22 mouse cellular contexts compared by ENCODE assay signal in genomic region chr13:111719726-111720125, GRCm38 (mm10). TPM values are rescaled to one million over a fixed set of nuclear protein-coding genes. Genes with fewer than 3 reads are reported as not detected.
DNase-seq lines count a peak whose midpoint lies in the region; ATAC-seq lines count a peak whose summit lies in the region.
"Had no signal": no experiment of that assay in that cellular context is flagged by ENCODE, and none has a peak within 500 bp of the region (broad histone marks: within the 10 kb centered on the region; RNA-seq: fewer than 3 reads in every experiment).

No protein-coding gene starts in this region.

- H3K27ac ChIP-seq in kidney, embryonic 14.5 days (ENCODE audit: low read depth, low read length) = no peak overlapping the region
- no peak overlapping the region for H3K27ac ChIP-seq in kidney, embryonic 16.5 days (ENCODE audit: low read length)
- H3K27ac ChIP-seq in midbrain, embryonic 11.5 days (ENCODE audit: low read depth, low read length) = no peak overlapping the region
- no peak overlapping the region for H3K27ac ChIP-seq in midbrain, embryonic 14.5 days (replicated peaks; ENCODE audit: low read depth, low read length)
- H3K27ac ChIP-seq: embryonic facial prominence, embryonic 12.5 days; forebrain, embryonic 15.5 days; heart, embryonic 10.5 days; hindbrain, embryonic 12.5 days had no signal

- peaks cover 25% of the 10 kb centered on the region for H3K36me3 ChIP-seq in kidney, embryonic 14.5 days (ENCODE audit: control insufficient read depth, insufficient read depth, low read length)
- H3K36me3 ChIP-seq in kidney, embryonic 16.5 days (ENCODE audit: insufficient read depth, low read length) = peaks cover 16% of the 10 kb centered on the region
- peaks cover 5% of the 10 kb centered on the region for H3K36me3 ChIP-seq in midbrain, embryonic 11.5 days (ENCODE audit: control insufficient read depth, insufficient read depth, low read length)
- H3K36me3 ChIP-seq in midbrain, embryonic 14.5 days (ENCODE audit: control insufficient read depth, insufficient read depth, low read length) = peaks cover 26% of the 10 kb centered on the region

- no peaks in the 10 kb centered on the region for H3K27me3 ChIP-seq in kidney, embryonic 14.5 days (ENCODE audit: control insufficient read depth, insufficient read depth, low read length)
- no peaks in the 10 kb centered on the region for H3K27me3 ChIP-seq in kidney, embryonic 16.5 days (ENCODE audit: insufficient read depth, low read length)
- H3K27me3 ChIP-seq in midbrain, embryonic 11.5 days (ENCODE audit: control insufficient read depth, insufficient read depth, low read length) = no peaks in the 10 kb centered on the region
- H3K27me3 ChIP-seq in midbrain, embryonic 14.5 days (ENCODE audit: control insufficient read depth, insufficient read depth, low read length) = no peaks in the 10 kb centered on the region
- H3K27me3 ChIP-seq: CH12.LX; embryonic facial prominence, embryonic 12.5 days; forebrain, embryonic 15.5 days; hindbrain, embryonic 12.5 days; Patski had no signal

- no peaks in the 10 kb centered on the region for H3K4me1 ChIP-seq in kidney, embryonic 14.5 days (ENCODE audit: control insufficient read depth, insufficient read depth, low read length)
- peaks cover 6% of the 10 kb centered on the region; the same call in 1 of the 2 replicates for H3K4me1 ChIP-seq in kidney, embryonic 16.5 days (ENCODE audit: insufficient read depth, low read length)
- H3K4me1 ChIP-seq in midbrain, embryonic 11.5 days (ENCODE audit: control insufficient read depth, insufficient read depth, low read length) = no peaks in the 10 kb centered on the region
- no peaks in the 10 kb centered on the region for H3K4me1 ChIP-seq in midbrain, embryonic 14.5 days (ENCODE audit: control insufficient read depth, insufficient read depth, low read length)
- H3K4me1 ChIP-seq: embryonic facial prominence, embryonic 12.5 days; heart, embryonic 10.5 days had no signal

- H3K4me3 ChIP-seq in kidney, embryonic 14.5 days (ENCODE audit: low read length) = no peak overlapping the region
- H3K4me3 ChIP-seq in kidney, embryonic 16.5 days (ENCODE audit: low read length) = no peak overlapping the region
- H3K4me3 ChIP-seq in midbrain, embryonic 11.5 days (ENCODE audit: low read depth, low read length) = no peak overlapping the region
- H3K4me3 ChIP-seq in midbrain, embryonic 14.5 days (replicated peaks; ENCODE audit: low read depth, low read length) = no peak overlapping the region
- H3K4me3 ChIP-seq: embryonic facial prominence, embryonic 12.5 days; forebrain, embryonic 15.5 days; heart, embryonic 10.5 days; hindbrain, embryonic 12.5 days had no signal

- no peak overlapping the region for H3K9ac ChIP-seq in kidney, embryonic 14.5 days (ENCODE audit: low read depth, low read length)
- no peak overlapping the region for H3K9ac ChIP-seq in kidney, embryonic 16.5 days (replicated peaks; ENCODE audit: low read length)
- H3K9ac ChIP-seq in midbrain, embryonic 11.5 days (ENCODE audit: low read length) = no peak overlapping the region
- H3K9ac ChIP-seq in midbrain, embryonic 14.5 days (replicated peaks; ENCODE audit: low read length) = no peak overlapping the region
- H3K9ac ChIP-seq: embryonic facial prominence, embryonic 12.5 days; forebrain, embryonic 15.5 days; hindbrain, embryonic 12.5 days had no signal

- ATAC-seq in kidney, embryonic 14.5 days (ENCODE audit: low FRiP score, low TSS enrichment) = peak; percentile 26; the same call in 1 of the 2 replicates
- no peak; the same call in 1 of the 2 replicates for ATAC-seq in kidney, embryonic 16.5 days (ENCODE audit: low FRiP score, low TSS enrichment)
- 0 out of 2 replicates have a peak, but pooled peaks have one; percentile 2 for ATAC-seq in midbrain, embryonic 11.5 days (ENCODE audit: low FRiP score)
- no peak for ATAC-seq in midbrain, embryonic 14.5 days (ENCODE audit: low FRiP score, low TSS enrichment)
- ATAC-seq: forebrain, embryonic 15.5 days; hindbrain, embryonic 16.5 days; inflammation-experienced regulatory T-cells, adult 6 months; Patski had no signal

- no peak overlapping the region for H3K4me2 ChIP-seq in kidney, embryonic 14.5 days (replicated peaks; ENCODE audit: low read depth, low read length)
- no peak overlapping the region for H3K4me2 ChIP-seq in kidney, embryonic 16.5 days (replicated peaks; ENCODE audit: low read depth, low read length)
- H3K4me2 ChIP-seq in midbrain, embryonic 11.5 days = no peak overlapping the region
- no peak overlapping the region for H3K4me2 ChIP-seq in midbrain, embryonic 14.5 days (ENCODE audit: low read length)
- H3K4me2 ChIP-seq: embryonic facial prominence, embryonic 12.5 days; forebrain, embryonic 15.5 days; hindbrain, embryonic 12.5 days had no signal

- WGBS in kidney, embryonic 14.5 days = 35% methylated on average over 9 of the region's 9 CpGs
- 46% methylated on average over 9 of the region's 9 CpGs for WGBS in kidney, embryonic 16.5 days
- WGBS in midbrain, embryonic 11.5 days = 73% methylated on average over 9 of the region's 9 CpGs
- WGBS in midbrain, embryonic 14.5 days = 68% methylated on average over 9 of the region's 9 CpGs

- intact Hi-C loops in gastrocnemius, postnatal 14 days (cut with DNase I; ENCODE audit: low total_unique reads) = no loop called here
- intact Hi-C loops in left cerebral cortex, postnatal 36 days (cut with DNase I) = no loop called here

- no peaks in the 10 kb centered on the region for H3K9me3 ChIP-seq in kidney, embryonic 14.5 days (ENCODE audit: control insufficient read depth, low read length)
- no peaks in the 10 kb centered on the region for H3K9me3 ChIP-seq in kidney, embryonic 16.5 days (ENCODE audit: low read length)
- H3K9me3 ChIP-seq in midbrain, embryonic 11.5 days (ENCODE audit: control insufficient read depth, low read length) = no peaks in the 10 kb centered on the region
- H3K9me3 ChIP-seq in midbrain, embryonic 14.5 days (ENCODE audit: control insufficient read depth, low read length) = no peaks in the 10 kb centered on the region
- H3K9me3 ChIP-seq: embryonic facial prominence, embryonic 12.5 days; forebrain, embryonic 15.5 days; heart, embryonic 10.5 days; hindbrain, embryonic 12.5 days had no signal

- no peak for DNase-seq in midbrain, embryonic 11.5 days (ENCODE audit: low spot score, missing footprints)
- no peak for DNase-seq in midbrain, embryonic 14.5 days
- peak; percentile 72 for DNase-seq in R1 (ENCODE audit: low read depth, low spot score)
- DNase-seq in gastrocnemius, postnatal 14 days = no peak
- DNase-seq in left cerebral cortex, postnatal 36 days (ENCODE audit: low spot score in 2 of 2) = no peak
- DNase-seq: adrenal gland, adult 8-10 months; adrenal gland, postnatal 36 days; cerebellum, adult 11-12 months; cerebellum, adult 9-10 months; cerebellum, postnatal 25 days; heart, adult 18-20 months; heart, postnatal 14 days had no signal

RNA-seq across cellular contexts. Expression of gene Mier3, which starts 38.9 kb away (rescaled TPM):
- 26.0 and 28.7 TPM in 2 replicates for polyA plus RNA-seq in kidney, embryonic 14.5 days (2014; fragmentation: Nextera tagmentation; extraction: Ambion mirVana)
- polyA plus RNA-seq in kidney, embryonic 16.5 days (2015; fragmentation: Nextera tagmentation; extraction: Ambion mirVana) = 18.3 and 21.0 TPM in 2 replicates
- polyA plus RNA-seq in midbrain, embryonic 11.5 days (2014; fragmentation: Nextera tagmentation; extraction: Ambion mirVana) = 25.6 and 29.9 TPM in 2 replicates
- 27.5 and 27.9 TPM in 2 replicates for polyA plus RNA-seq in midbrain, embryonic 14.5 days (2014; fragmentation: Nextera tagmentation; extraction: Ambion mirVana)
- 10 to 100 TPM; 10.2 to 12.9 TPM for total RNA-seq in gastrocnemius, postnatal 14 days (2021)
- total RNA-seq in left cerebral cortex, postnatal 36 days (2021) = 10 to 100 TPM; 22.4 to 25.0 TPM

Comparison
In these comparisons a context has a peak if more than half of its experiments do, and no peak if none do; other contexts are left out.
1. ATAC-seq: peak in kidney, embryonic 14.5 days (single experiment) and midbrain, embryonic 11.5 days (single experiment); none in kidney, embryonic 16.5 days (single experiment) and midbrain, embryonic 14.5 days (single experiment).